In genomic region chr1:89859182-89859581, GRCm38 (mm10) we compare ENCODE assay signal across 8 mouse cellular contexts.
DNase-seq lines count a peak whose midpoint lies in the region; ATAC-seq and TF ChIP-seq lines count a peak whose summit lies in the region.

No protein-coding gene starts in this region.

- 18% methylated on average over 3 of the region's 3 CpGs for WGBS in liver, embryonic 11.5 days

- TF ChIP-seq POLR2A in bone marrow macrophage, adult 2 months (IDR thresholded peaks at IDR 0.05; ENCODE audit: borderline replicate concordance, low read depth, low read length): no peak

- ATAC-seq in liver, embryonic 11.5 days (replicated peaks; ENCODE audit: low FRiP score): no peak
- no peak for ATAC-seq in megakaryocyte-erythroid progenitor cell, adult 5-6 weeks (replicated peaks; ENCODE audit: low FRiP score, low TSS enrichment, poor library complexity, severe bottlenecking)

- no peak overlapping the region for H3K4me3 ChIP-seq in bone marrow macrophage, adult 2 months (ENCODE audit: insufficient read depth, low read length)
- H3K4me3 ChIP-seq in liver, embryonic 11.5 days (ENCODE audit: low read depth, low read length): no peak overlapping the region

- H3K4me2 ChIP-seq in liver, embryonic 11.5 days: no peak overlapping the region

- peak; percentile 39 for TF ChIP-seq CTCF in bone marrow macrophage, adult 2 months (IDR thresholded peaks at IDR 0.05; ENCODE audit: low read depth, low read length)

- H3K4me1 ChIP-seq in bone marrow macrophage, adult 2 months (ENCODE audit: control insufficient read depth, insufficient read depth, low read length): no peaks in the 10 kb centered on the region
- H3K4me1 ChIP-seq in liver, embryonic 11.5 days (replicated peaks; ENCODE audit: control insufficient read depth, insufficient read depth, low read length): no peaks in the 10 kb centered on the region

- H3K27me3 ChIP-seq in liver, embryonic 11.5 days (replicated peaks; ENCODE audit: control insufficient read depth, insufficient read depth, low read length): no peaks in the 10 kb centered on the region

- H3K27ac ChIP-seq in bone marrow macrophage, adult 2 months (ENCODE audit: insufficient read depth, low read depth, low read length): no peak overlapping the region
- no peak overlapping the region for H3K27ac ChIP-seq in liver, embryonic 11.5 days (ENCODE audit: low read depth, low read length)

- DNase-seq in left cerebral cortex, adult 18-20 months (ENCODE audit: low spot score in 2 of 2): peak; percentile 34 to 51
- DNase-seq in left cerebral cortex, adult 8-10 months (ENCODE audit: low spot score in 2 of 2): no peak
- peak; percentile 55 for DNase-seq in NIH3T3 (ENCODE audit: low read depth)
- DNase-seq in frontal cortex, postnatal 36 days (ENCODE audit: low spot score in 2 of 2): peak; percentile 17 to 35
- DNase-seq in liver, embryonic 11.5 days (ENCODE audit: low spot score): peak; percentile 41
- no peak for DNase-seq in c-Kit-positive CD71-positive TER-119-positive erythroid progenitor cells, embryonic 14.5 days (ENCODE audit: low spot score)

- no peak overlapping the region for H3K9ac ChIP-seq in liver, embryonic 11.5 days (ENCODE audit: low read depth, low read length)

- H3K36me3 ChIP-seq in liver, embryonic 11.5 days (ENCODE audit: control insufficient read depth, insufficient read depth, low read length): no peaks in the 10 kb centered on the region

- H3K9me3 ChIP-seq in liver, embryonic 11.5 days (ENCODE audit: control insufficient read depth, low read length): no peaks in the 10 kb centered on the region

Comparison
In these comparisons a context has a peak if more than half of its experiments do, and no peak if none do; other contexts are left out.
1. DNase-seq: peak in left cerebral cortex, adult 18-20 months (2 of 2), NIH3T3 (single experiment), frontal cortex, postnatal 36 days (2 of 2) and liver, embryonic 11.5 days (single experiment); none in left cerebral cortex, adult 8-10 months (0 of 2) and c-Kit-positive CD71-positive TER-119-positive erythroid progenitor cells, embryonic 14.5 days (single experiment).